Mouse (Mus musculus): ENCODE measurements around the gene Gm20388. TPM values are rescaled to one million over a fixed set of nuclear protein-coding genes. Genes with fewer than 3 reads are reported as not detected.
A peak's percentile ranks its signal among the peaks of the same experiment; 100 is the strongest.

Gene Gm20388
- polyA plus RNA-seq, 1 experiment from 2014 or later = 1.4 TPM

- no peak overlapping the region for H3K27ac ChIP-seq (ENCODE audit: low read length)
- peak overlapping the region; percentile 65 for H3K4me2 ChIP-seq (ENCODE audit: low read depth, low read length)
- H3K9ac ChIP-seq (ENCODE audit: low read depth, low read length) = no peak overlapping the region; the same call in 1 of the 2 replicates
- H3K4me3 ChIP-seq (ENCODE audit: low read depth, low read length) = peak overlapping the region; percentile 48
- no peaks in the 10 kb centered on the region for H3K4me1 ChIP-seq (ENCODE audit: control insufficient read depth, low read depth, low read length)
- WGBS (ENCODE audit: insufficient replicate concordance) = 4% methylated on average over 32 of the region's 32 CpGs
- no peak for ATAC-seq (ENCODE audit: low read depth)
- no peaks in the 10 kb centered on the region for H3K9me3 ChIP-seq (replicated peaks; ENCODE audit: control insufficient read depth, low read length)
- H3K36me3 ChIP-seq (ENCODE audit: control insufficient read depth, insufficient read depth) = no peaks in the 10 kb centered on the region
- peaks cover 44% of the 10 kb centered on the region for H3K27me3 ChIP-seq (ENCODE audit: control insufficient read depth, insufficient read depth, low read depth, low read length)
These were observed 2320.2 kb downstream of the Gm20388 start for GRCm38 (mm10) chr8:122230712-122231337.

- 45% methylated on average over 11 of the region's 11 CpGs for WGBS (ENCODE audit: insufficient replicate concordance)
- no peak overlapping the region for H3K4me2 ChIP-seq (ENCODE audit: low read depth, low read length)
- no peaks in the 10 kb centered on the region for H3K9me3 ChIP-seq (replicated peaks; ENCODE audit: control insufficient read depth, low read length)
- H3K27me3 ChIP-seq (ENCODE audit: control insufficient read depth, insufficient read depth, low read depth, low read length) = peaks cover 32% of the 10 kb centered on the region
- H3K4me1 ChIP-seq (ENCODE audit: control insufficient read depth, low read depth, low read length) = no peaks in the 10 kb centered on the region
- no peak overlapping the region for H3K27ac ChIP-seq (ENCODE audit: low read length)
- peak; percentile 17; the same call in 1 of the 2 replicates for ATAC-seq (ENCODE audit: low read depth)
- H3K4me3 ChIP-seq (ENCODE audit: low read depth, low read length) = no peak overlapping the region
- H3K36me3 ChIP-seq (ENCODE audit: control insufficient read depth, insufficient read depth) = no peaks in the 10 kb centered on the region
- H3K9ac ChIP-seq (ENCODE audit: low read depth, low read length) = no peak overlapping the region
These were observed 2323.4 kb downstream of the Gm20388 start for GRCm38 (mm10) chr8:122234055-122234454.

GRCm38 (mm10) chr8:122236521-122236920 is 2325.9 kb downstream of the Gm20388 start:
- H3K9me3 ChIP-seq (replicated peaks; ENCODE audit: control insufficient read depth, low read length) = no peaks in the 10 kb centered on the region
- ATAC-seq (ENCODE audit: low read depth) = no peak
- WGBS (ENCODE audit: insufficient replicate concordance) = 72% methylated on average over 3 of the region's 3 CpGs

GRCm38 (mm10) chr8:122238225-122238624 is 2327.6 kb downstream of the Gm20388 start:
- Histone ChIP-seq H3K4me2 (ENCODE audit: low read depth, low read length) (no peak overlapping the region), H3K4me3 (ENCODE audit: low read depth, low read length) (no peak overlapping the region), H3K9ac (ENCODE audit: low read depth, low read length) (no peak overlapping the region), H3K36me3 (ENCODE audit: control insufficient read depth, insufficient read depth) (no peaks in the 10 kb centered on the region), H3K4me1 (ENCODE audit: control insufficient read depth, low read depth, low read length) (no peaks in the 10 kb centered on the region), H3K27ac (ENCODE audit: low read length) (no peak overlapping the region), H3K9me3 (replicated peaks; ENCODE audit: control insufficient read depth, low read length) (no peaks in the 10 kb centered on the region), H3K27me3 (ENCODE audit: control insufficient read depth, insufficient read depth, low read depth, low read length) (no peaks in the 10 kb centered on the region; the same call in 1 of the 2 replicates)
- WGBS (ENCODE audit: insufficient replicate concordance) = 62% methylated on average over 11 of the region's 11 CpGs
- no peak for ATAC-seq (ENCODE audit: low read depth)

More at GRCm38 (mm10) chr8:122236521-122236920, 2325.9 kb downstream of the Gm20388 start:
- H3K9ac ChIP-seq (ENCODE audit: low read depth, low read length) = no peak overlapping the region
- H3K27ac ChIP-seq (ENCODE audit: low read length) = no peak overlapping the region
- peaks cover 7% of the 10 kb centered on the region for H3K27me3 ChIP-seq (ENCODE audit: control insufficient read depth, insufficient read depth, low read depth, low read length)
- no peak overlapping the region for H3K4me2 ChIP-seq (ENCODE audit: low read depth, low read length)
- H3K4me3 ChIP-seq (ENCODE audit: low read depth, low read length) = no peak overlapping the region
- no peaks in the 10 kb centered on the region for H3K36me3 ChIP-seq (ENCODE audit: control insufficient read depth, insufficient read depth)
- no peaks in the 10 kb centered on the region for H3K4me1 ChIP-seq (ENCODE audit: control insufficient read depth, low read depth, low read length)

- no peak overlapping the region for H3K9ac ChIP-seq (ENCODE audit: low read depth, low read length)
- H3K4me2 ChIP-seq (ENCODE audit: low read depth, low read length) = no peak overlapping the region
These were observed 2328.1 kb downstream of the Gm20388 start for GRCm38 (mm10) chr8:122238731-122239130.

GRCm38 (mm10) chr8:122240241-122241026 is 2329.8 kb downstream of the Gm20388 start:
- Histone ChIP-seq H3K9me3 (replicated peaks; ENCODE audit: control insufficient read depth, low read length) (no peaks in the 10 kb centered on the region), H3K4me3 (ENCODE audit: low read depth, low read length) (no peak overlapping the region), H3K4me1 (ENCODE audit: control insufficient read depth, low read depth, low read length) (no peaks in the 10 kb centered on the region), H3K9ac (ENCODE audit: low read depth, low read length) (no peak overlapping the region), H3K27ac (ENCODE audit: low read length) (no peak overlapping the region), H3K27me3 (ENCODE audit: control insufficient read depth, insufficient read depth, low read depth, low read length) (no peaks in the 10 kb centered on the region), H3K36me3 (ENCODE audit: control insufficient read depth, insufficient read depth) (no peaks in the 10 kb centered on the region), H3K4me2 (ENCODE audit: low read depth, low read length) (no peak overlapping the region)
- WGBS (ENCODE audit: insufficient replicate concordance) = 76% methylated on average over 16 of the region's 16 CpGs
- no peak for ATAC-seq (ENCODE audit: low read depth)

More at GRCm38 (mm10) chr8:122238731-122239130, 2328.1 kb downstream of the Gm20388 start:
- no peaks in the 10 kb centered on the region for H3K4me1 ChIP-seq (ENCODE audit: control insufficient read depth, low read depth, low read length)
- ATAC-seq (ENCODE audit: low read depth) = no peak
- no peaks in the 10 kb centered on the region for H3K9me3 ChIP-seq (replicated peaks; ENCODE audit: control insufficient read depth, low read length)
- H3K27ac ChIP-seq (ENCODE audit: low read length) = no peak overlapping the region
- no peaks in the 10 kb centered on the region; the same call in 1 of the 2 replicates for H3K27me3 ChIP-seq (ENCODE audit: control insufficient read depth, insufficient read depth, low read depth, low read length)
- H3K4me3 ChIP-seq (ENCODE audit: low read depth, low read length) = no peak overlapping the region
- 56% methylated on average over 8 of the region's 8 CpGs for WGBS (ENCODE audit: insufficient replicate concordance)
- H3K36me3 ChIP-seq (ENCODE audit: control insufficient read depth, insufficient read depth) = no peaks in the 10 kb centered on the region

- no peak for ATAC-seq (ENCODE audit: low read depth)
- H3K27ac ChIP-seq (ENCODE audit: low read length) = no peak overlapping the region
- WGBS (ENCODE audit: insufficient replicate concordance) = 41% methylated on average over 4 of the region's 4 CpGs
- H3K36me3 ChIP-seq (ENCODE audit: control insufficient read depth, insufficient read depth) = no peaks in the 10 kb centered on the region
- no peak overlapping the region for H3K9ac ChIP-seq (ENCODE audit: low read depth, low read length)
- no peak overlapping the region for H3K4me2 ChIP-seq (ENCODE audit: low read depth, low read length)
- H3K4me3 ChIP-seq (ENCODE audit: low read depth, low read length) = no peak overlapping the region
- H3K9me3 ChIP-seq (replicated peaks; ENCODE audit: control insufficient read depth, low read length) = no peaks in the 10 kb centered on the region
- H3K4me1 ChIP-seq (ENCODE audit: control insufficient read depth, low read depth, low read length) = no peaks in the 10 kb centered on the region
- H3K27me3 ChIP-seq (ENCODE audit: control insufficient read depth, insufficient read depth, low read depth, low read length) = no peaks in the 10 kb centered on the region
These were observed 2332.7 kb downstream of the Gm20388 start for GRCm38 (mm10) chr8:122243310-122243709.

GRCm38 (mm10) chr8:122245161-122245560 is 2334.5 kb downstream of the Gm20388 start:
- Histone ChIP-seq H3K36me3 (ENCODE audit: control insufficient read depth, insufficient read depth) (no peaks in the 10 kb centered on the region), H3K4me1 (ENCODE audit: control insufficient read depth, low read depth, low read length) (no peaks in the 10 kb centered on the region), H3K9me3 (replicated peaks; ENCODE audit: control insufficient read depth, low read length) (no peaks in the 10 kb centered on the region), H3K4me3 (ENCODE audit: low read depth, low read length) (no peak overlapping the region), H3K9ac (ENCODE audit: low read depth, low read length) (no peak overlapping the region), H3K27ac (ENCODE audit: low read length) (no peak overlapping the region), H3K4me2 (ENCODE audit: low read depth, low read length) (no peak overlapping the region), H3K27me3 (ENCODE audit: control insufficient read depth, insufficient read depth, low read depth, low read length) (no peaks in the 10 kb centered on the region)
- no peak for ATAC-seq (ENCODE audit: low read depth)
- 58% methylated on average over 6 of the region's 6 CpGs for WGBS (ENCODE audit: insufficient replicate concordance)

Measured in liver, embryonic 16.5 days (tissue).